Mouse (Mus musculus) lung, embryonic 16.5 days (tissue): ENCODE measurements at regions not wholly inside any gene's neighbourhood (a gene's known extent, or its start where the extent isn't known, plus 50 kb on each side); places are given as distances from the start of the nearest gene placed in this dataset.

Source experiments
- ATAC-seq: fragments of 200-750 bp; cut with Nextera tagmentation; 2 replicates; pipeline ENCODE4 v1.8.0; 2017; ENCODE audit warnings: low read depth, mild to moderate bottlenecking, moderate library complexity
- H3K27ac ChIP-seq: fragments of 300-500 bp; sonication (generic); 2 replicates; pipeline ENCODE4 v1.5.1; 2014; ENCODE audit warnings: mild to moderate bottlenecking, control low read depth, low read length
- H3K27me3 ChIP-seq: fragments of 300-500 bp; sonication (generic); 2 replicates; pipeline ENCODE4 v1.6.1; 2014; ENCODE audit warnings: low read depth, low read length, mixed read lengths; ENCODE audit not compliant: control insufficient read depth, insufficient read depth
- H3K36me3 ChIP-seq: fragments of 300-500 bp; sonication (generic); 2 replicates; pipeline ENCODE4 v1.6.1; 2014; ENCODE audit warnings: low read length; ENCODE audit not compliant: control insufficient read depth, insufficient read depth
- H3K4me1 ChIP-seq: fragments of 300-500 bp; sonication (generic); replicated peaks from 2 replicates; pipeline ENCODE4 v1.6.1; 2014; ENCODE audit warnings: low read length, mixed read lengths; ENCODE audit not compliant: control insufficient read depth, insufficient read depth
- H3K4me2 ChIP-seq: fragments of 300-500 bp; sonication (generic); 2 replicates; pipeline ENCODE4 v1.6.1; 2014; ENCODE audit warnings: low read depth, low read length, control low read depth
- H3K4me3 ChIP-seq: fragments of 300-500 bp; sonication (generic); 2 replicates; pipeline ENCODE4 v1.5.1; 2014; ENCODE audit warnings: mild to moderate bottlenecking, low read length, control low read depth
- H3K9ac ChIP-seq: fragments of 300-500 bp; sonication (generic); 2 replicates; pipeline ENCODE4 v1.6.1; 2014; ENCODE audit warnings: low read length, control low read depth
- H3K9me3 ChIP-seq: fragments of 300-500 bp; sonication (generic); 2 replicates; pipeline ENCODE4 v1.6.1; 2016; ENCODE audit warnings: low read length; ENCODE audit not compliant: control insufficient read depth
- WGBS: fragments of 180-500 bp; shearing (Covaris S2); extraction: QIAGEN DNeasy Blood & Tissue Kit; methylation state at CpG from one replicate; pipeline ENCODE4 v1.1.7; 2014; 5-methylcytosine and 5-hydroxymethylcytosine counted together

DNA sequence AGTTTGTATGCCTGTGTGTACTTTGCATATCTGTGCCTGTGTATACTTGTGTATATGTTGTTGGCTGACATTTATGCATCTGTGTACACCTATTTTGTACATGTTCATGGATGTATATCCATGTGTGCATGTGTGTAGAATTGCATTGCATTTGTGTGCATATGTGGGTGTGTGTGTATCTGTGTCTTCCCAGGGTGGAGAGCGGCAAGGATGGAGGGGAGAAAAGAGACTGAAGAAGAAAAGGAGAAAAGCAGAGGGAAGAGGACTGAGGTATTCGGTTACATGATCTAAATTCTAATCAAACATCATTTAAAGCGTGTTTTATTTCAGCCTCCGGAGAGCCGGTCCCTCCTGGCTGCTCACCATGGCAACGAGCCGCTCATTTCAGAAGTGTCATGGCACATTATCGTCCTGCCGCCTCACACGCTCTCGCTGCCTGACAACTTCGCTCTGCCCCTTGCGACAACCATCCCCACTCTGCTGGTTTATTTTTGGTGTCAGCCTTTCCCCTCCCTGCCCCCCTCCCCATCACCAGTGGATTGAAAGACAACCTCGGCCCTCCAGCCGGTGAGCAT, 58.6 kb downstream of the Mrm1 start:
- ATAC-seq, result no peak
- H3K9ac ChIP-seq, result no peak overlapping the region
- H3K9me3 ChIP-seq, result no peaks in the 10 kb centered on the region
- H3K4me3 ChIP-seq, result no peak overlapping the region
- WGBS, result 12% methylated on average over 15 of the region's 15 CpGs
- H3K4me1 ChIP-seq, result peaks cover 12% of the 10 kb centered on the region
- H3K27ac ChIP-seq, result no peak overlapping the region
- H3K4me2 ChIP-seq, result no peak overlapping the region
- H3K36me3 ChIP-seq, result no peaks in the 10 kb centered on the region
- H3K27me3 ChIP-seq, result peaks cover 7% of the 10 kb centered on the region

DNA sequence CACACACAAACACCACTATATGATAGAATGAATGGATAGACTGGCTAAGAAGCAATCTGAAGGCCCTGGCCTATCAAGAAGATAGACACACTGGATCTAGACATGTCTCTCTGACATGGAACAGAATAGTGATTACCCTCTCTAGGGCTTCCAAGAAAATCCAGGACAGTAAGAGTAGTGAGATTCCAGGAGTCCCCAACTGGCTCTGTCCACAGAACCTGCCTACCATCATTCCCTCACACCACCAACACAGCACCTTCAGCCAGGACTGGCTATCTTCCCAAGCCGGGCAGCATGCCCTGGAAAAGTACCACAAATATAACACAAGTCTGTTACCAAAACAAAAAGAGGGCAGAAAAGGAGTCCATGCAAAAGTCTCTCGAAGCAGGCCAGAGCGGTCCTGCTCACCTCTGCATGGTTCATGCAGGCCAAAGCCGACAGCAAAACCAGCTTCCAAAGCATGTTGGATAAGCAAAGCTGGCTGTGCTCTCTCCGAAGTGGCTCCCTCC, 59.8 kb downstream of the Mrm1 start:
- Histone ChIP-seq H3K4me2 (no peak overlapping the region), H3K36me3 (no peaks in the 10 kb centered on the region), H3K27me3 (peaks cover 5% of the 10 kb centered on the region), H3K9ac (no peak overlapping the region), H3K4me3 (no peak overlapping the region), H3K9me3 (no peaks in the 10 kb centered on the region), H3K4me1 (peaks cover 6% of the 10 kb centered on the region), H3K27ac (no peak overlapping the region)
- 77% methylated on average over 5 of the region's 5 CpGs for WGBS
- no peak for ATAC-seq

DNA sequence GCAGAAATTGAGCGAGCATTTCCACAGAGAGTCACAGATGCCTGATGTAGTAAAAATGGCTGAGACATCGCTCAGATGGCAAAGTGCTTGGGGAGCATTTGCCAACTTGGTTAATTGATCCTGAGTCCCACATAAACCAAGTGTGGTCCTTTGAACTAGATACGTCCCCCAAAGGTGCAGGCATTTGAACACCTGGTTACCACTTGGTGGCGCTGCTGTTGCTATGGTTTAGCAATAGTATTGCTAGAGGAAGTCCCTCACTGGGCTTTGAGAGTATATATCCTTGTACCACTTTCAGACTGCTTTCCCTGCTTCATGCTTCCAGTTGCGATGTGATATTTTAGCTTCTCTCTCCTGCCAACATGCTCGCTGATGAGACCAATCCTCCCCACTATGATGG, 67.3 kb downstream of the Mrm1 start:
- Histone ChIP-seq H3K27ac (no peak overlapping the region), H3K36me3 (no peaks in the 10 kb centered on the region), H3K4me3 (no peak overlapping the region), H3K4me2 (no peak overlapping the region), H3K9ac (no peak overlapping the region), H3K9me3 (no peaks in the 10 kb centered on the region), H3K27me3 (no peaks in the 10 kb centered on the region), H3K4me1 (no peaks in the 10 kb centered on the region; the same call in 1 of the 2 replicates)
- ATAC-seq, result no peak
- 72% methylated on average over 6 of the region's 6 CpGs for WGBS

- Histone ChIP-seq H3K4me3 (no peak overlapping the region), H3K27ac (no peak overlapping the region), H3K27me3 (no peaks in the 10 kb centered on the region), H3K4me2 (no peak overlapping the region), H3K4me1 (no peaks in the 10 kb centered on the region; the same call in 1 of the 2 replicates), H3K9me3 (no peaks in the 10 kb centered on the region), H3K9ac (no peak overlapping the region), H3K36me3 (no peaks in the 10 kb centered on the region)
- no peak for ATAC-seq
- WGBS, result 31% methylated on average over 12 of the region's 12 CpGs
Measured at GRCm38 (mm10) chr11:84749490-84750349, 69.6 kb downstream of the Mrm1 start.

DNA sequence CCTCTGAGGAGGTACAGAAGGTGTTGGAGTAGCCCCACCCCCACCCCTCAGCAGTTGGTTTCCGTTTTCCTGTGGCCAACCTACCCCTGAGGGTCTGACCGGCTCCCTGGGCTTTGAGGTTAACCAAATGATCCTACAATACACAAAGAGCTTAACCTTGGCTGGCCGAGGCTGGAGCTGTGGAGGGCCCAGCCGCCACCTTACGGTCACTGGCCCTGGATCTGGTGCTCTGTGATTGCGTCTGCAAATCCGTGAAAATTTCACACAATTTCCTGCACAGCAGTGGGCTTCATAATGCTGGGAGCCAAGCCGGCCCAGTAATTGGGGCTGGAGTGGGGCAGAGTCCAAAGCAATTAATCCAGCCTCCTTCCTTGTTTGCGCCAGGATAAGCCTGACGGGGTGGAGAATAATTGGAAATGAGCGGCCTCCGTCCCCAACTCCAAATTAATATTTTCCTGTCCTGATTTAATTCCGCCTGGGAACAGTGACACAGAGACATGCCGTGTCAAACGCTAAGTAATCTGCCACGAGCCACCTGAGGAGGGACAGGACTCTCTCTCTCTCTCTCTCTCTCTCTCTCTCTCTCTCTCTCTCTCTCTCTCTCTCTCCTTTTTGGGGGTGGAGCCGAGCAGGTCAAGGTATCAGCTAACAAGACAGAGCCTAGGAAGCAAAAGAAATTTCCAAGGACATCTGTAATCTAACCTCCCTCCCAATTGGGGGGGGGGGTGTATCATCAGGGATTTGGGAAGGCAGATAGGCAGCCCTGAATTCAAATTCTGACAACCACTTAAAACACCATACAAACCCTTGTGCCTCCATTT, 80.3 kb downstream of the Mrm1 start:
- H3K9ac ChIP-seq, result no peak overlapping the region
- no peaks in the 10 kb centered on the region for H3K4me1 ChIP-seq
- H3K27me3 ChIP-seq, result no peaks in the 10 kb centered on the region
- ATAC-seq, result no peak
- H3K4me3 ChIP-seq, result no peak overlapping the region
- H3K4me2 ChIP-seq, result no peak overlapping the region
- 12% methylated on average over 17 of the region's 17 CpGs for WGBS
- no peak overlapping the region for H3K27ac ChIP-seq
- H3K9me3 ChIP-seq, result no peaks in the 10 kb centered on the region
- no peaks in the 10 kb centered on the region for H3K36me3 ChIP-seq

DNA sequence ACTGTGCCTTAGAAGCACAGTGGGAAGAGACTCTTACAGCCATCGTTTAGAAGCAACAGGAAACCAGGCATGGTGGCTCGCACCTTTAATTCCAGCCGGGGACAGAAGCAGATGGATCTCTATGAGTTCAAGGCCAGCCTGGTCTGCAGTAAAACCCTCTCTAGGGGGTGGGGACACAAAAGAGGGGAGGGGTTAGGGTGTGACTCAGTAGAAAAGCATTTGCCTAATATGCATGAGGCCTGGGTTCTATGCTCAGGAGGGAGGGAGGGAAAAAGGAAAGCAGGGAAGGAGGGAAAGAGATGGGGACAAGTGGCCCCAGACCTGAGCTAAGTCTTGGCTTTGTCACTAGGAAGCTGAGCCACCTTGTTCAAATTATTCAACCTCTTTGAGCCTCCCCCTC, 81.2 kb downstream of the Mrm1 start:
- H3K4me3 ChIP-seq, result no peak overlapping the region
- no peaks in the 10 kb centered on the region for H3K9me3 ChIP-seq
- 47% methylated on average over 3 of the region's 3 CpGs for WGBS
- no peaks in the 10 kb centered on the region for H3K4me1 ChIP-seq
- no peak overlapping the region for H3K27ac ChIP-seq
- no peak for ATAC-seq
- no peaks in the 10 kb centered on the region for H3K36me3 ChIP-seq
- no peaks in the 10 kb centered on the region for H3K27me3 ChIP-seq
- no peak overlapping the region for H3K9ac ChIP-seq
- no peak overlapping the region for H3K4me2 ChIP-seq

GRCm38 (mm10) chr11:84731890-84732289, 87.4 kb downstream of the Mrm1 start:
- no peak for ATAC-seq
- H3K4me2 ChIP-seq, result no peak overlapping the region
- no peaks in the 10 kb centered on the region for H3K4me1 ChIP-seq
- WGBS, result 50% methylated on average over 6 of the region's 6 CpGs
- no peak overlapping the region for H3K27ac ChIP-seq
- no peaks in the 10 kb centered on the region for H3K9me3 ChIP-seq
- H3K9ac ChIP-seq, result no peak overlapping the region
- no peaks in the 10 kb centered on the region for H3K27me3 ChIP-seq
- no peak overlapping the region for H3K4me3 ChIP-seq
- H3K36me3 ChIP-seq, result no peaks in the 10 kb centered on the region

GRCm38 (mm10) chr11:84730218-84730617, 89.1 kb downstream of the Mrm1 start:
- 32% methylated on average over 8 of the region's 8 CpGs for WGBS

DNA sequence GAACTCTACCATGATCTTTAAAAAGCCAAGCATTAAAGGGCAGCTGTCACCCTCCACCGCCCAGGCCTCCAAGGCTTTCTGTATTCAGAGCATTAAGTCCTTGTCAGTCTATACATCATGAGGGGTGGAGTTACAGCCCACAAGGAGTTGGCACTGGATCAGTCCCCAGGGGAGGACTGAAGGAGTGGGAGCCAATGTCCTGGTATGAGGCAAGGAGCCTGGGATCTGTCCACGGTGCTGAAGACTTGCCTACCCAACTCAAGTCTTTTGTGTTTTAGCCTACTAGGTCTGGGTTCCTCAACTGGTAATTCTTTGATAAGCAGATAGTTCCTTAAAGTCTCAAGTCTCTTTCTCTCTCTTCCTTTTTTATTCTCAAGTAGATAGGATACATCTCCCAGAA, 90.1 kb downstream of the Mrm1 start:
- H3K4me2 ChIP-seq, result no peak overlapping the region
- no peak overlapping the region for H3K9ac ChIP-seq
- no peak overlapping the region for H3K4me3 ChIP-seq
- H3K27ac ChIP-seq, result no peak overlapping the region
- H3K36me3 ChIP-seq, result no peaks in the 10 kb centered on the region
- no peaks in the 10 kb centered on the region for H3K9me3 ChIP-seq
- WGBS, result 8% methylated on average over 2 of the region's 2 CpGs
- no peaks in the 10 kb centered on the region for H3K4me1 ChIP-seq
- ATAC-seq, result peak; percentile 67
- H3K27me3 ChIP-seq, result no peaks in the 10 kb centered on the region; the same call in 1 of the 2 replicates

More at GRCm38 (mm10) chr11:84730218-84730617, 89.1 kb downstream of the Mrm1 start:
- Histone ChIP-seq H3K4me3 (no peak overlapping the region), H3K4me2 (no peak overlapping the region), H3K9me3 (no peaks in the 10 kb centered on the region), H3K9ac (no peak overlapping the region), H3K4me1 (no peaks in the 10 kb centered on the region), H3K36me3 (no peaks in the 10 kb centered on the region), H3K27me3 (no peaks in the 10 kb centered on the region), H3K27ac (no peak overlapping the region)
- no peak for ATAC-seq
